Mouse (Mus musculus) forebrain, embryonic 12.5 days (tissue): ENCODE measurements at regions not wholly inside any gene's neighbourhood (a gene's known extent, or its start where the extent isn't known, plus 50 kb on each side); places are given as distances from the start of the nearest gene placed in this dataset. TPM values are rescaled to one million over a fixed set of nuclear protein-coding genes. Genes with fewer than 3 reads are reported as not detected.

Experiments used
- ATAC-seq: fragments of 200-750 bp; cut with Nextera tagmentation; 2 replicates; pipeline ENCODE4 v1.8.0; 2017; ENCODE audit warnings: moderate TSS enrichment; ENCODE audit not compliant: low FRiP score
- H3K27ac ChIP-seq: fragments of 300-500 bp; sonication (generic); 2 replicates; pipeline ENCODE4 v1.5.1; 2016; ENCODE audit warnings: mild to moderate bottlenecking
- H3K27me3 ChIP-seq: fragments of 300-500 bp; sonication (generic); 2 replicates; pipeline ENCODE4 v1.6.1; 2016; ENCODE audit warnings: mild to moderate bottlenecking
- H3K36me3 ChIP-seq: fragments of 300-500 bp; sonication (generic); replicated peaks from 2 replicates; pipeline ENCODE4 v1.6.1; 2016; ENCODE audit warnings: mild to moderate bottlenecking
- H3K4me1 ChIP-seq: fragments of 300-500 bp; sonication (generic); 2 replicates; pipeline ENCODE4 v1.6.1; 2016
- H3K4me2 ChIP-seq: fragments of 300-500 bp; sonication (generic); 2 replicates; pipeline ENCODE4 v1.6.1; 2016; ENCODE audit warnings: mild to moderate bottlenecking, moderate library complexity
- H3K4me3 ChIP-seq: fragments of 300-500 bp; sonication (generic); replicated peaks from 2 replicates; pipeline ENCODE4 v1.5.1; 2016; ENCODE audit warnings: mild to moderate bottlenecking
- H3K9ac ChIP-seq: fragments of 300-500 bp; sonication (generic); 2 replicates; pipeline ENCODE4 v1.6.1; 2016; ENCODE audit warnings: mild to moderate bottlenecking
- H3K9me3 ChIP-seq: fragments of 300-500 bp; sonication (generic); 2 replicates; pipeline ENCODE4 v1.6.1; 2016
- WGBS: fragments of 180-500 bp; shearing (Covaris S2); methylation state at CpG from one replicate; pipeline ENCODE4 v1.1.7; 2016; 5-methylcytosine and 5-hydroxymethylcytosine counted together
- microRNA-seq: library from miRNA; unstranded; fragments of <30 nt; microRNA quantifications from one replicate; pipeline ENCODE4, GENCODE M21; 2017

DNA sequence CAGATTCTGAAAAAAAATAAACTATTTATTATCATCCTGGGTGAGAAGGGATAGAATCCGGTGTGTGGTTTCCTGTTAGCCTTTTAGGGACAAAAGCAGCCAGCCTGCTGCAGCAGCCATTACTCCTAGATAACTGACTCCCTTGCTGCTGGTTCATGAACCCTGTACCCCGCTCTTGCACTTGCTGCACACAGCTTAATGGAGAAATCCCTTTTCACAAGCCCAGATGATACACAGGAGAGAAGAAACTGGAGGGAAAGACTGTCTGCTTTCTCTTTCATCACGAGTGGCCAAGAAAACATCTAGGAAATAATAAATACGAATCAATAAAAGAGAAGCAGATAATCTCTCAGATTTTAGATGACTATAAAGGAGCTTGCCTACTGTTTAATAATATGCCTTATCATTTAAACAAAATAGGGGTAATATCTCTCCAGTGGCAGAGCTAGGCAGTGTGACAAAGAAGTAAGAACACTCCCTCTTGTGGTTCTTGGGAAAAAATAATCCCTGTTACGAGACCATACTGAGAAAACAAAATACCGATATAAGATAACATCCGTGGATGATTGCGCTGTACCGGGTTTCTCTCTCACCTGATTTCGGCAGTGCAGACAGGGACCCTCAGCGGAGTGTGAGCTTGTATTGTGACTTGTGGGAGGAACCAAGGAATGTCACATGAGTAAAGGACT, 98.0 kb upstream of the Ccdc54 start:
- no peaks in the 10 kb centered on the region for H3K27me3 ChIP-seq
- H3K27ac ChIP-seq = no peak overlapping the region
- no peak overlapping the region for H3K4me3 ChIP-seq
- no peaks in the 10 kb centered on the region for H3K9me3 ChIP-seq
- H3K9ac ChIP-seq = no peak overlapping the region
- H3K36me3 ChIP-seq = no peaks in the 10 kb centered on the region
- ATAC-seq = peak; percentile 60; the same call in 1 of the 2 replicates
- H3K4me2 ChIP-seq = no peak overlapping the region
- 80% methylated on average over 11 of the region's 11 CpGs for WGBS
- no peaks in the 10 kb centered on the region for H3K4me1 ChIP-seq

DNA sequence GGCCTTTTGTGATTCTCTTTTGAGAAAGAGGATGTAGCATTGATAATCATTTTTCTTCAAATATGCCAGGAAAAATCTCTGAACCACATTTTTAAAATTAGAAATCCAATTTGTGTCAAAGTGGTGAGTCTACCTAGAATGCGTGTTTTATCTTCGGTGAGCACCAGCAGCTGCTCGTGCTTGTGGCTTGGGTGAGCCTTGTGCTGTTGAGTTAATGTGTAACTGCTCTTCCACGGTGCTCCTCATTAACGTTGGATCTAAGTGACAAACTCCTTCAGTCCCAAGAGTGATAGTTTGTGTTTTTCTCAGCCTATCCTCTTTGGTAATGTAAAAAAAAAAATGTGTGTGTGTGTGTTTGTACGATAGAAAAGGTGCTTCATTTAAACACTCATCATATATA, 88.7 kb upstream of the Ccdc54 start:
- ATAC-seq = no peak
- H3K4me3 ChIP-seq = no peak overlapping the region
- 93% methylated on average over 6 of the region's 6 CpGs for WGBS

DNA sequence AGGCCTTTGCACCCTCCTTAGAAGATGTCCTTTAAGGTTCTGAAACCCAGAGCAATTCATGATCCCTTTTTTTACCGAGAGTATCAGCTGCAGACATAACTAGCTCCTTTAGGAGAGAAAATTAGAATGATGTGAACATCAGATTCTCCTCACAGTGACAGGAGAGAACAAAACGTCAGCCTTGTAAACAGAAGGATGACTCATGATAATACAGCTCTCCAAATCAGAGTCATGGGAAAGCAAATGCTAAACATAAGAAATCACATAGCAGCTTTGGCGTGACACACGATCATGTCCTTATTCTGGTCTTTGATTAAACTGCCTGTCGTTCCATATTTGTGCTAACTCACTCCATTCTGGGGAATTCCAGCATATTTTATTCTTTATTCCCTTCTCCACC, 82.4 kb upstream of the Ccdc54 start:
- Histone ChIP-seq H3K9ac (no peak overlapping the region), H3K27ac (no peak overlapping the region), H3K27me3 (no peaks in the 10 kb centered on the region), H3K9me3 (no peaks in the 10 kb centered on the region), H3K36me3 (no peaks in the 10 kb centered on the region), H3K4me2 (no peak overlapping the region), H3K4me3 (no peak overlapping the region), H3K4me1 (peaks cover 5% of the 10 kb centered on the region; the same call in 1 of the 2 replicates)
- WGBS = 83% methylated on average over 5 of the region's 5 CpGs
- ATAC-seq = no peak

More for the DNA sequence above, 88.7 kb upstream of the Ccdc54 start:
- H3K9ac ChIP-seq = no peak overlapping the region
- no peaks in the 10 kb centered on the region for H3K4me1 ChIP-seq
- H3K27ac ChIP-seq = no peak overlapping the region
- no peak overlapping the region for H3K4me2 ChIP-seq
- no peaks in the 10 kb centered on the region for H3K27me3 ChIP-seq
- H3K36me3 ChIP-seq = no peaks in the 10 kb centered on the region
- H3K9me3 ChIP-seq = no peaks in the 10 kb centered on the region

GRCm38 (mm10) chr16:50672713-50673112, 81.8 kb upstream of the Ccdc54 start:
- ATAC-seq = no peak
- WGBS = 61% methylated on average over 5 of the region's 5 CpGs
- H3K27me3 ChIP-seq = no peaks in the 10 kb centered on the region
- no peak overlapping the region for H3K9ac ChIP-seq
- no peak overlapping the region for H3K27ac ChIP-seq
- H3K4me2 ChIP-seq = no peak overlapping the region
- H3K36me3 ChIP-seq = no peaks in the 10 kb centered on the region
- H3K4me1 ChIP-seq = peaks cover 5% of the 10 kb centered on the region; the same call in 1 of the 2 replicates
- no peaks in the 10 kb centered on the region for H3K9me3 ChIP-seq
- H3K4me3 ChIP-seq = no peak overlapping the region

DNA sequence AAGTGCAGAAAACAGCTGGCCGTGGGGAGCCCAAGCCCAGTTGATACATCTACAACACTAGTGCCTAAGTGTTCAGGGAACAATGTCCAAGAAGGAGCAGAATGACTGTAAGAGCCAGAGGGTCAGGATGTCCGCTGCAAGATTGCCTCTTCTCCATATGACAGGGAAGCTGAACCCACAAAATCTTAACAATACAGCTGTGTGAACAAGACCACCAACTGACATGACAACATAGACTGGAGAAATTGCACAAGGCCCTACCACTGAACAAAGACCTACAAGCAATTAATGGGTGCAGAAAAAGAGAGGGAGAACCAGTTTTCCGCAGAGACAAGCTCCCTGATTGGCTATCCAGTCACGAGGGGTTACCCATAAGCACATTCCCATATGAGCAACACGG, 80.2 kb upstream of the Ccdc54 start:
- no peaks in the 10 kb centered on the region for H3K9me3 ChIP-seq
- no peak overlapping the region for H3K9ac ChIP-seq
- peaks cover 5% of the 10 kb centered on the region; the same call in 1 of the 2 replicates for H3K4me1 ChIP-seq
- no peaks in the 10 kb centered on the region for H3K36me3 ChIP-seq
- no peaks in the 10 kb centered on the region for H3K27me3 ChIP-seq
- H3K27ac ChIP-seq = no peak overlapping the region
- H3K4me2 ChIP-seq = no peak overlapping the region
- H3K4me3 ChIP-seq = no peak overlapping the region
- ATAC-seq = no peak
- WGBS = 90% methylated on average over 5 of the region's 5 CpGs

GRCm38 (mm10) chr16:50664240-50664639, 73.3 kb upstream of the Ccdc54 start:
- Histone ChIP-seq H3K9me3 (no peaks in the 10 kb centered on the region), H3K4me1 (no peaks in the 10 kb centered on the region), H3K4me2 (no peak overlapping the region), H3K36me3 (no peaks in the 10 kb centered on the region), H3K27ac (no peak overlapping the region), H3K4me3 (no peak overlapping the region), H3K9ac (no peak overlapping the region), H3K27me3 (no peaks in the 10 kb centered on the region)
- no peak for ATAC-seq
- WGBS = 76% methylated on average over 2 of the region's 2 CpGs

Small RNA genes in the stretch of these regions (microRNA-seq; reads per million reads assigned to microRNA genes)
- gene Mir6363 = not detected
